Mouse (Mus musculus) adipocyte (in vitro differentiated cells): Measurements from ENCODE around the gene Sntg2.
A peak's percentile ranks its signal among the peaks of the same experiment; 100 is the strongest.

Experiments
- DNase-seq: peaks from one replicate; pipeline ENCODE4 v3.0.0-alpha.2; 2016; ENCODE audit warnings: low spot score

Gene Sntg2

GRCm38 (mm10) chr12:30372933-30373501, at the start of gene Sntg2:
TSS of gene Sntg2 (minus strand) at chr12:30373375.
- no peak for DNase-seq

DNA sequence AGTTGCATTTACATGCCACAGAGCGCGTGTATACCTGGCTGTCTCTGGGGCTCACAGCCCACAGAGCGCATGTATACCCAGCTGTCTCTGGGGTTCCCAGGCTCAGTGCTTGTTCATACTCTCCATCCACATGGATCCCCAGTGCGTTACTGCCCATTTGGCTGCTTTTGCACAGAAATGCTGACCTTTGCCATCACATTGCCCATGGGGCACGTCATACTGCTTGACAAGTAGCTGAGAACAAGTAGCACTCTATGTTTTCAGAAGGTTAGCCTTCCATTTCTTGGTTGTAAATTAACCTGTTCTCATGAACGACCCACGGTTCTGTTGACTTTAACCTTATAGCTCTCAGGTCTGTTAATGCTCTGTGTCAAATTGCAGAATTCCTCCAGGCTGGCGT, 43.4 kb upstream of the Sntg2 start:
- DNase-seq: no peak

GRCm38 (mm10) chr12:30415981-30416380, 42.8 kb upstream of the Sntg2 start:
- DNase-seq: no peak

DNA sequence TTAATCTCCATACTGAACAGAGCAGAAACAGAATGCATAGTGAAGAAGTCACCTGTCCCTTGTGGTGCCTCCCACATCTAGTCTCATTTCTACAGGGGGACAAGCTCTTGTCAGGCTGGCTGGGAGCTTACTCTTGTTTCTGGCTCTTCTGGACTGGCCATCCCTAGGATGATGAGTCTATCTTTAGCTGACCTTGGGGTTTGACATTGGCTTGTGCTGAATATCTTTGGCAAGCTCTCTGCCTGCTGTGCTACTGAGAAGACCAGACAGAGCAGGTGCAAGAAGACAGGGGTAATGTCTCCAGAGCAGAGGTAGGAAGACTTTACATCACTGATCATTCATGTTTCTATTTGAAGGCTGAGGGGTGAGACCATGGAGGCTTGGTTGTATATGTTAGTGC, 29.5 kb upstream of the Sntg2 start:
- no peak for DNase-seq

- DNase-seq: no peak
Measured at GRCm38 (mm10) chr12:30400531-30400930, 27.4 kb upstream of the Sntg2 start.

GRCm38 (mm10) chr12:30400114-30400513, 26.9 kb upstream of the Sntg2 start:
- no peak for DNase-seq

- DNase-seq: no peak
Measured at GRCm38 (mm10) chr12:30372293-30372692, 882 bp downstream of the Sntg2 start.

GRCm38 (mm10) chr12:30369786-30370185, 3.4 kb downstream of the Sntg2 start:
- DNase-seq: peak; percentile 72

GRCm38 (mm10) chr12:30369141-30369540, 4.0 kb downstream of the Sntg2 start:
- peak; percentile 11 for DNase-seq

GRCm38 (mm10) chr12:30362306-30362705, 10.9 kb downstream of the Sntg2 start:
- no peak for DNase-seq

DNA sequence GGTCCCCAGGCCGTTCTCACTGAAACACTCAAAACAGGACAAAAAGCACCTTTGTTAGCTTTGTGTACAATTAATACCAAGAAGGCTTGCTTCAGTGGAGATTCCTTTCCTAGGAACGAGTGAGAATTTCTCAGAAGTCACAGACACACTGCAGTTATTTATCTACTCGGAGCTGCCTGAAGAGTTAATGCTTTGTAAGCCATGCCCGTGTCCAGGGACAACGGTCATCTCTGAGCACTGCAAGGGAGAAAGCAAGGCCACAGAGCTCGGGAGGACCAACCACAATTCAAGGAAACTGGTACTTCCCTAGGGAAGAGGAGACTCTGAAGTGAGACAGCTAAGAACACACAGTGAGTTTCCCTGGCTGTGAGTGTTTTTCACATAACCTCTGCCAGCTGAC, 15.5 kb downstream of the Sntg2 start:
- no peak for DNase-seq

- DNase-seq: no peak
Measured at GRCm38 (mm10) chr12:30352393-30352792, 20.8 kb downstream of the Sntg2 start.

DNA sequence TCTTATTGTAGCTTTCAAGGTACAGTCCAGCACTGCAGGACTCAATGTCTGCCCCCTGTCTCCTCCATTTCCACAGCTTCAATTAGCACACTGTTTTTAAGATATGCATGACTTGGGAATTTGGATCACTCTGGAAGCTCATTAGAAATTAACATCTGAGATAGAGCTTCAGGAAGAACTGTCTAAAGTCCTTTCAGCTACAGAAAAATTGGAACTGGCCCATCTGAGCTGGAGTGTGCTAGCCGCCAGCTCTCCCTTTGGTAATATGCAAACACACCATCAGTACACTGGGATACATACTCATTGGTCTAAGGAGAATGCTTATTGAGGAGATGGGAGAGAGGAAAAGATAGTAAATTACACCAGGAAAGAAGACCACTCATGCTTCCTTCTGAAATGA, 25.1 kb downstream of the Sntg2 start:
- DNase-seq: no peak

- DNase-seq: no peak
Measured at GRCm38 (mm10) chr12:30347284-30347683, 25.9 kb downstream of the Sntg2 start.

DNA sequence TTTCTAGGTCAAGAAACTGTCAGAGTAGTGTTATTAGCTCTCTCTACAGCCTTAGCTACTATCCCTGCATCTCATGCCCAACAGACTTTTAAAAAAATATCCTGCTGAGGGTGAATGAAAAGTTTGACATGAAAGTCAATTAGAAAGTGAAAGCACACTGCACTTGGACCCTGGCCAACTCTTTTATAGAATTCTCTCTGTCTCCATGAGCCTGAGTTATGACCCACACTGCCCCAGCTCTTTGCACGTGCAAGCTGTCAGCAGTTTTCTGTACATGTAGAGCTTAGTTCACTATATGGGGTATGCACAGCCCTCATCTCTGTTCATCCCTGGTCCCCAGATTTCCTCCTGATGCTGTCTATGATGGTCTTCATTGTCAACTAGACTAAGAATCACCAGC, 28.4 kb downstream of the Sntg2 start:
- no peak for DNase-seq

GRCm38 (mm10) chr12:30336301-30336700, 36.9 kb downstream of the Sntg2 start:
- no peak for DNase-seq

DNA sequence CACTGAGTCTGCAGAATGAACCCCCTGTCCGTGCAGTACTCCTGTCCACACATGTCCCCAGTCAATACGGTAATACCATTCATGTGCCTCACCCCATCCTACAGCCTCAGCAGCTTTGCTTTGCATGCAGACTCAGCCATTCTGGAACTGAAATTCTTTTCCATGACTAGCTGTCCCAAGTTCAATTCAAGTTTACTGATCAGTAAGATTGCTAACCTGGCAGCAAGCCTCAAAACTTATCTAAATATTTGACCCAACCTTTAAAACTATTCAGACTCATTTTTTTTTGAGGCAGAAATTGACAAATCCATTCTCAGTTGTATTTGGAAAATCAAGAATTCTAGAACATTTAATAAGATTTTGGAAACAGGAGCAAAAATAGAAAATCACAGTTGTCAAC, 38.7 kb downstream of the Sntg2 start:
- no peak for DNase-seq

GRCm38 (mm10) chr12:30317971-30318370, 55.2 kb downstream of the Sntg2 start:
- DNase-seq: no peak

- DNase-seq: no peak
Measured at GRCm38 (mm10) chr12:30313021-30313420, 60.2 kb downstream of the Sntg2 start.

GRCm38 (mm10) chr12:30308197-30308939, 64.8 kb downstream of the Sntg2 start:
- peak; percentile 2 for DNase-seq

GRCm38 (mm10) chr12:30292724-30293560, 80.2 kb downstream of the Sntg2 start:
- DNase-seq: no peak

- no peak for DNase-seq
Measured at GRCm38 (mm10) chr12:30286888-30287573, 86.1 kb downstream of the Sntg2 start.
